Mouse (Mus musculus) brain, embryonic 14.5 days (tissue): Measurements from ENCODE around the gene Nlgn1.
"Not testable (repeated sequence)": the region's sequence is repeated elsewhere in the genome, so short reads cannot be mapped to it uniquely, and the experiment has no call there.

Experiments
- CTCF ChIP-seq: fragments of 200-500 bp; IDR thresholded peaks from 2 replicates; pipeline ENCODE4 v1.5.1; 2012; ENCODE audit warnings: inconsistent platforms, mild to moderate bottlenecking, moderate library complexity, borderline replicate concordance; ENCODE audit not compliant: insufficient read depth, insufficient read length; ENCODE audit errors: extremely low read depth
- POLR2A ChIP-seq: fragments of 200-500 bp; IDR thresholded peaks from 2 replicates; pipeline ENCODE4 v1.6.1; 2012; ENCODE audit warnings: mild to moderate bottlenecking, inconsistent platforms, borderline replicate concordance; ENCODE audit not compliant: poor library complexity, insufficient read depth, insufficient read length, severe bottlenecking; ENCODE audit errors: extremely low read depth

- TF ChIP-seq CTCF, result peak; percentile 5; the same call in 1 of the 2 replicates
- not testable (repeated sequence) for TF ChIP-seq POLR2A
Observed at GRCm38 (mm10) chr3:25558513-25558912, 773.7 kb downstream of the Nlgn1 start.
